Mouse (Mus musculus): ENCODE results near the gene Trmt11.

DNA sequence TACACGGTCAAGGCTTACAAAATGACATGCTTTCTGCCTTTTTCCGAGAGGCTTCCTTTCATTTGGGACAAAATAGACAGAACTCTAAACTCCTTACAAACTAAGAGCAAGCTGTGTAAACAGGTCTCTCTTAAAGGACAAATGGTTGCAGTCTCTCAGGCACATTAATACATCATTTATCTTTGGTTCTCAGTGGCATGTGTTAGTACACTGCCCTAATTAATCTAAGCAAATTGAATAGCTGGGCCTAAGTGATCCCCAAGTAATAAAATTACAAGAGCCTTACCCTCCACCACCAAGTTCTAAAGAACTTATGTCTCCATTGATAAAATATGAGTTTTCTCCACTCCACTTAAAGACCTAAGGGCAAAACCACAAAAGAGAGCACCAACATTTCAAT is 47.1 kb upstream of the Trmt11 start:
- TF ChIP-seq POLR2A (IDR thresholded peaks at IDR 0.05; ENCODE audit: borderline replicate concordance, control insufficient read depth, low read depth, low read length) (no peak), CTCF (IDR thresholded peaks at IDR 0.05; ENCODE audit: control insufficient read depth, insufficient read depth, low read length) (no peak)

Data from bone marrow, adult 2 months (tissue).